Mouse (Mus musculus): ENCODE measurements around the gene Acoxl.

The Acoxl gene

DNA sequence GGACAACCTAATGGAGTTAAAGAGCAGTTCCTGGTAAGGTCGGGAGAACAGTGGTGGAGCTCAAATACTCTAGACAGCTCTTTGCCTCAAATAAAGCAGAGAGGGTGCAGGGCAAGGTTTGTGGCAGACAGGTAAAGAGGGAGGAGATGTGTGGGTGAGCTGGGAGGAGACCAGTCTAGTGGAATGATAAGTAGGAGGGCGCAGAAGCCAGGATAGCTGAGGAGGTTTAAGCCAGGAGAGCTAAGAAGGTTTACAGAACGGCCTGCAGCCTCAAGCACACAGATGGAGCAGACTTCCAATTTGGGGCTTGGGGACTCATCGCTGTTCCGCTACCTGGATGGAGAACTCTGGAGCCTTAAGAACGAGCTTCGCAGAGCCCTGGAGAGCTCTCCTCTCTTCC lies at the start of gene Acoxl:
Gene Acoxl (plus strand): TSS at position 301 of the 400 bp plus-strand sequence.
- DNase-seq (ENCODE audit: low spot score in 2 of 2), result no peak

DNA sequence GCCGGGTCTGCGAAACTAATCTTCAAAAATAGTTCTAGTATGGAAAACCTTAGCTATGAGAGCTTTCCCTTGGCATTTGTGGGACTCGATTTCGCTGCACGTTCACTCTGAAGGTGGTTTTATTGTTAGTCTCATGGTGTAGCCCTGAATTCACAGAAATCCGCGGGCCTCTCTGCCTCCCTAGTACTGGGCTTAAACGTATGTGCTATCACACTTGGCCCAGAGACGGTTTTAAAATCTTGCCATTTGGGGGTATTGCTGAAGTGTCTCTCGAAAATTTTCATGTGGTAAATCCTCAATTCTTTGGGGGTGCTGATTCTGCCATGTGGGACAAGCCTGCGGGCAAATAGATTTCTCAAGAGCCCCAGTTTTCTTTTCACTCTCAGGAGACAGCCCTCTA lies 49.5 kb upstream of the Acoxl start:
- no peak for DNase-seq (ENCODE audit: low spot score in 2 of 2)

DNA sequence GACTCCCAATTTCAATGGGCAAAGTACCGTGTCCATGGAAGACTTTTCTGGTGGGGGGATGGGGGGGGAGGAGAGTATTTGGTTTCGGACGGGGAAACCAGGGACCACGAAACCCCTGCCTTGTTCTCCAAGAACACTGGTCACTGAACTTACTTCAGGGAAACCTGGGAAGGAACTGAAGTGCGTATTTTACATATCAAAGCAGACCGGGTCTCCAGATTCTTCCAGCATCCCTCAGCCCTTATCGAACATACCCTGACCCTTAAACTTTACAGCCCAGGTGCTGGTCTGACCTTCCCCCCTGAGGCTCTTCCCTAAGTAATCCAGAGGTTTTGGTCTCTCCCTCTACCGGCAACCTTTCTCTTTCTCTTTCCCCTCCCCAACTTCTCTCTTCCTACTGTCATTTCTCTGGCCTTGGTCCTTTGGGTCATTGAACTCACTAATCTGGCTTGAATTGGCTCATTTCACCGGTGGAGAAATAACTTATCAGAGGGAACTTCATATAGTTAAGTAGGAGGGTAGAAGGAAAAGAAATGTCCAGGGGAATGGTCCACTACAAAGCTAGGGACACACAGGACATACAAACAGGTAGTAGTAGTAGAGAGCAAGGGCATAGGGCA lies 48.9 kb upstream of the Acoxl start:
- DNase-seq (ENCODE audit: low spot score in 2 of 2), result no peak

DNA sequence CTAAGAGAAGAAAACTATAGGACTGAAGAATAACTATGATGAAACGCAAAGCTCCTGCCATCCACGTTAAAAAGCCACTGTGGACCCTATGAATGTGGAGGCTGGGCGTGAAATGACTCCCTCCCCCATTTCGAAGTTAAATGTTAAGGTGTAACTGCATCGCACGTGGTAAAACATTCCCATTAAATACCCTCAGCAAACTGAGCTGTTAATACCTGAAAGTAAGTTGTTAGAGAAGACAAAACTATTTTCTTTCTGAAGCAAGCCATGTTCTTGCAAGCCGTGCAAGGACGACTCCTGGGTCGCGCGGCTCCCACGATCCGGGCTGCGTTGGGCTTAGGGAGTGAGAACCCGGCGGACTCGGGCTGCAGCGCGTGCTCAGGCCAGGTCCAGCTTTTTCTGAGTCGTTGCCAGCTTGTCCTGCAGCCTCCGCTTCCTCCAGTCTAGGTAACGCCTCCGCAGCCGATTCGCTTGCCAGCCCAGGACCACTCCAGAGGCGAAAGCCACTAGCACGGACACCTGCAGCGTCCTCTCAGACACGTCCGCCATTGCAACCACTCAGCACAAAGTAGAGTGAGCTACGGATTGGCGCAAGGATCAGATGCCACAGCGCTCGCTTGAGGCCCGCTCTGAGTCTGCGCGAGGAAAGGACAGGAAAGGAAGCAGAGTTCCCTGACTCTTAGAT lies 46.6 kb upstream of the Acoxl start, which contains the start of gene Mtln:
Gene Mtln (minus strand): TSS at position 570 of the 685 bp plus-strand sequence.
- DNase-seq (ENCODE audit: low spot score in 2 of 2), result peak; percentile 95

DNA sequence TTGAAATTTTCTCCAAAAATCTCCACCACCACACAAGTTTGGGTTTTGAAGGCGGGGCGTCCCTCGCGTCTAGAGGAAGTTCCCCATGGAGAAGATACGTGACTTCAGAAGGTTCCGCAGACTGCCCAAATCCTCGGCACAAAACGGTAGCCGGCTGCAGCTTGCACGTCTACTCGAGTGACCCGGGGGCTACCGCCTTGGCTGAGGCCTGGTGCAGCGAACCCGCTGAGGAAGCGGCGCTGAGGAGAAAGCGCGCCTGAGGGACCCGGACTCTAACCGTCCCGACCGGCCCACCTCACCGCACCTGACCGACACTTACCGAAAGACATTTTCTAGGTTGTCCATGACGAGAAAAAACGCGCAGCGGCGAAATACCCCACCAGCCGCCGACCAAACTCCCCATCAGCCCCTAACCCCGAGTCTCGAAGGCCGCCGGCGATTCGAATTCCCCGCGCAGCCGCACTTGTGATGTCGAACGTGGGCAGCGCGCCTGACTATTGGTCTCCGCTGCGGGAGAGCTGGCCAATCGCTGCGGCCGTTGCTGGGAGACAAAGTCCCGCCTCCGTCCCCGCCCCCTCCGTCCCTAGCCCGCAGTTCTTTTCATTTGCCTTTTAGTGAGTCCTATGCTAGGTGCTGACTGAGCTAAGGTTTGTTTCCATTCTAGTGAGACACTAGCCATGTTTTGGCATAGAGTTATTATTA lies 7.1 kb upstream of the Acoxl start, which contains the start of gene Bub1:
Gene Bub1 (minus strand): TSS at position 465 of the 702 bp plus-strand sequence.
- peak; percentile 90 to 93 for DNase-seq (ENCODE audit: low spot score in 2 of 2)

DNA sequence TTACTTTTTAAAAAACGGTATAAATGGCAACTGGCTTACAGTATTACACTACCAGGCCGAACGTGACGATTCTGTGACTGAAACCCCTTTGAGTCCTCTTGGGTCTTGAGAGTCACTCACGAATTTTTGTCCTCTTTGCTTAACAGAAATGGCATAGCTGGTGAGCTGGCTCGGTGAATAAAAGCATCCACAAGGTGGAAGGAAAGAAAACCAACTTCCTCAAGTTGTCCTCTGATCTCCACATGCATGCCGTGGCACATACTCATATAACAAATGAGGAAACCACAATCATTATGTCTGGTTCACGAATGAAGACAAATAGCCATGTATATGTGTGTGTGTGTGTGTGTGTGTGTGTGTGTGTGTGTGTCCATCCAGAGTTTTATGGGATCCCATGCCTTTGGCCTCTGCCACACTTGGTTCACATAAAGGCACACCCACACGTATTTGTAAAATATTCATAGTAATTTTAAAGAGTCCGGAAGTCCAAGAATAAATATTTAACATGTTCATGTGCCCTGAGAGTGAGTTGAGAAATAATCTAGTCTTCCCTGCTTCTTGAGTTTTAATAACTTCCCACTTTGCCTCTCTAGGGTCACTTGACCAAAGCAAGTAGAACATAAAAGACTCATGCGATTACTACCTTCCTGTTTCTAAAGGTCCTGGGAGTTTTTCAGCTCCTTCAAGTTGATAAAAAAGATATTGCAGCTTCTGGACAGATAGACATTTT lies 6.4 kb upstream of the Acoxl start:
- no peak for DNase-seq (ENCODE audit: low spot score in 2 of 2)

DNA sequence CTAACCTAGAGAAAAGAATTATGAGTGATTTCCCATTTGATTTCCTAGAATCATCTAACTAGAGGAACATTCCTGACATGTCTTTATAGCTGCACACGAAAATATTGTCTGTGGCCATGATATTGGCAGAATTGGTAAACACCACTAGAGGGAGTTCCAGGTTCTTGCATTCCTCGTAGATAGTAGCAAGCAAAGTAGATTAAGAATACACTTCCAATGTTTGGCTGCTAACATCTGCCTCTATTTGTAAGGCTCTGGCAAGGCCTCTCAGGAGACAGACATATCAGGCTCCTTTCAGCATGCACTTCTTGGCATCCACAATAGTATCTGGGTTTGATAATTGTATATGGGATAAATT lies 5.9 kb upstream of the Acoxl start:
- DNase-seq (ENCODE audit: low spot score in 2 of 2), result peak in 1 of 2 experiments; percentile 2

DNA sequence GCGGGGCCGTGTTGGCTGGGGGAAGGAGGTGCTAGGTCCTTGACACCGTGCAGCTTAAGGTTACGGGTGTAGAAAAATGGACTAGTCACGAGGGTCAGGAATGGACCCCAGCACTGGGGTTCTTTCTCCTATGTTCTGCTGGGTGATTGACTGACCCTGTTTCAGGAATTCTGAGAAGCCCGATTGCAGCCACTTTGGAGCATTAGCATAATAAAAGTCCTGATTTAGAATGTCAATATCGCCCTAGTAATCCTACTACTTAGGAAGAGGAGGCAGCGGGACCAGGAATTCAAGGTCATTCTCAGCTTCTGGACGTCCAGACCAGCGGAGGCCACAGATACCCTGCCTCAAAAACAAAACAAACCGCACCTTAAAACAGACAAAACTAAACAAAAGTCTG lies 749 bp downstream of the Acoxl start:
- DNase-seq (ENCODE audit: low spot score in 2 of 2), result no peak

DNA sequence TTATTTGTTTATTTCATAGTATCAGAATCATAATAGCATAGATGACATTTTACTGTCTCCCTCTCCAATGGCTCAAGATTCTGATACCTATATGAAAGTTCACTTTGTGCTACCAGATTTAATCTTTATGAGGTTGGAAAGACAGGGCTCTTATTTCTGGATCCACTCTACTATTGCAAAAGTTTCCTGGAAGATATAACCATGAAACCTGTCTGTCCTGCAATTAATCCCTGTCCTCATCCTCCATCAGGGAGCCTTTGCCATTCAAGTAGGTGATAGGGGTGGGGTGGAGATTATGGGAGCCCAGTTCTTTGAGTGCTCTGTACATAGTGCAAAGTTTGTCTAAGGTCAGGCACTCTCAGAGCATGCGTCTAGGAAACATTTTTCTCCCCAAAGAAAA lies 2.7 kb downstream of the Acoxl start:
- no peak for DNase-seq (ENCODE audit: low spot score in 2 of 2)

DNA sequence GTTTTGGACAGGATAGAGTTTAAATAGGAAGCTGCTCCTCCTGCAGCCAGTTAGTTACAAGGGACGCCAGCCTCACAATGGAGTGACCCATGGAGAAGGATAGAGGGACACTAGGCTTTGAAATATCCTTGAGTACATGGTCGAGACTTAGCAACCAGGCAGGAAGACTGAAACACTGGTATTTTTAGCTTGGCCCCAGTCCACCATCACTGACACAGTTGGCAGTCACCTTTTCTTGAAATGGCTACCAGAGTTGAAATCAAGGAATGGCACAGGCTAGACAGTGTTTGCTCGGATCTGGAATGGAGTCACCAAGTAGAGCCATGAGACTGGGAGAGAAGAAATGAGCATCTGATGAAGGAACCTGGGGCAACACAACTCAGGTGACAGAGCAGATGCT lies 3.7 kb downstream of the Acoxl start:
- DNase-seq (ENCODE audit: low spot score in 2 of 2), result no peak

DNA sequence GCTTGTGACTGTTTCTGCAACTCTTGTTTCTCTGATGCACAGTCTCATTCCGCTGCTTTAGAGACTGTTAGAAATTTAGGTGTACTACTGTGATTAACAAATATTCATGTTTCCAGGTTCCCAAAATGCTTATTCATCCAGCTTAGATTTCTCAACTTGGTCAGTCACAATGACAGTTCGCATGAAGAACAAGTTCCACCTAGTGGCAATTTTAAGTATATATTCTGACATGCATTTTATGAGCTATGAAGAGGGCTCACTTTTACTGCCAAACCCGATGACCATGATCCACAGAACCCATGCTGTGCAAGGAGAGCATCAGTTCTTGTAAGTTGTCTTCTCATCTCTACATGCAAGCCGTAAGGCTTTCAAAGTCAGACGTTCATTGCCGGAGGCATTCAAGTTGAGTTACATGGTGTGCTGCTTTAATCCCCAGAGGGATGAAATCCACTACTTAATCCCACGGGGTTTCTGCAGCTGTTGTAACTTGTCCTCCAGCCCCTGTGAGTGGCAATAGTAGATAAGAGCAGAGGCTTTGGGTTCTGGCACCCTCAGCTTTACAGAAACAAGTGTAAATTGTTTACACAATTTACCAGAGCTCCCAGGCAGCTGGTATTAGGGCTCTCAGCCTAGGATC lies 6.8 kb downstream of the Acoxl start:
- peak in 1 of 2 experiments; percentile 4 for DNase-seq (ENCODE audit: low spot score in 2 of 2)

DNA sequence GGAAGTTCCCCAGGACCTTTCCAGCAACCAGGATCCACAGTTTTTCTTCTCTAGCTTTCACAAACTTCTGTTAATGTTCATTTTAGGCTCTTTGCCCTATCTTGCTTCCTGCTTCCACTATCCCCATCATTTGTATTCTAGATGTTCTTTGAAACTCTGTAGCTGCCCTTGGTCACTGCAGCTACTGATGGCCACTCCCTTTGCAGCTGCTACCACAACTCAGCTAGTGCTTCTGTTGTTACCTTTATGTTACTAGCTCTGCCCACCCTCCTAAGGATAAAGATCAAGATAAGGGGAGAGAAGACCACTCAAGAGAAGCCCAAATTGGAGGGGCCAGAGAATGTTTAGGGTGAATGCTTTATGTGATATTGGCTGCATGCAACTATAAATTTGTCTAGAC lies 7.3 kb downstream of the Acoxl start:
- no peak for DNase-seq (ENCODE audit: low spot score in 2 of 2)

DNA sequence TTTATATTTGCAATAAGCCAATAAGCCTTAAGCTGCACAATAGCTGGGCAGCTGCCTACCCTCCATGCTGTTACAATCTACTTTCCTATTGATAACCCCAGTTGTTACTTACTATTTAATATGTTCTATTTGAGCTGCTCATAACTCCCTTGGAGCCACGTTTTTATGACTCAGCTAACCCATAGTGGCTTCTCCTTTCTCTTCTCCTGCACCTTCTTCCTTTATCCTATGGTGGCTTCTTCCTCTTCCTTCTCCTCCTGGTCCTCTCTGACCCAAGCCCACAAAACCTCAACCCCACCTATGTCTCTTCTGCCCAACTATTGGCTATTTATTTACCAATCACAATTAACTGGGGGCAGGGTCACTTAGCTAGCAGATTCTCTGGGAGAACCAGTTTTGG lies 7.9 kb downstream of the Acoxl start:
- no peak for DNase-seq (ENCODE audit: low spot score in 2 of 2)

DNA sequence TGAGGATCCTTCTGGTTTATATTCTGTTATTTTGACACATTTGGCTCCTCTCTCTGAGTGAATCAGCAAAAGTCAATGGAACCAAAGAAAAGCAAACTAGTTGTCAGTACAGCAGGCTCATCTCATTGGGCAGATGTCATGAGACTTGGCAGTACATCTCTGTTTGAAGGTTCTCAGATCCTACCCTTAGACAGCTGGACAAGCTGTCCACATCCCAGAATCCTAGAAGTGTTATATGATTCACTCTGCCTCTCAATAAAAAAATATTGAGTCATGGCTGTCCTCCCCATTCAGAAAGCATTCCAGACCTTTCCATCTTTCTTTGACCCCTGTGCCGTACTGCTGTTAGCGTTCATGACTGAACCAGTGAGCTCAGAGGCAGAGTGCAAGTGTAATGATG lies 11.7 kb downstream of the Acoxl start:
- no peak for DNase-seq (ENCODE audit: low spot score in 2 of 2)

DNA sequence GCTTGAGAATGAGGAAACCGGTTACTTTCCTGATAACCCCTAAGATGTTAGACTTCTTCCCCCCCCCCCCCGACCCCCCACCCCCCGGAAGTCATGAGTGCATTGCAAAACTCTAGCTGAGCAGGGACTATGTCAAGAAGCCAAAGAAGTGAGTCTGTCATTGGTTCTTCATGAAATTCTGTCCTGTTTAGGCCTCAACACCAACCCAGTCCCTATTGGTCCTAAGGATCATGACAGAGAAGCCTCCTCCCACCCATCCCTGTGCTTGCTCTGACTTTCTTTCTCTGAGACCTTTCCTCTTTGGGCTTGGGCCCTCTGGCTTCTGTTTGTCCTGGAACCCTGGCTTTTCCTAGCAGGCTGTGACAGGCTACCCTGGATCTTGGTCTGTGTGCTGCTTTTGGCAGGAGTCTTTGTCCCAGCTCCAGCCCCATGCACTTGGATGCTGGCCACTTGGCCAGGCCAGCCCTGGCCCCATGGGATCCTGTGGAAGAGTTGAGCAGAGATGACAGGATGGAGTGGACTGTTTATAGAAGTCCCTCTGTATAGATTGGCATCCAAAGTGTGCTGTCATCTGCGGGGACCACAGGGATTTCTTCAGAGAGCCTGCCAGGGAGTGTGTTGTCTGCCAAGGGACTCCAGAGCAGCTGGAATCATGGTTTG lies 15.8 kb downstream of the Acoxl start:
- peak; percentile 10 to 22 for DNase-seq (ENCODE audit: low spot score in 2 of 2)

DNA sequence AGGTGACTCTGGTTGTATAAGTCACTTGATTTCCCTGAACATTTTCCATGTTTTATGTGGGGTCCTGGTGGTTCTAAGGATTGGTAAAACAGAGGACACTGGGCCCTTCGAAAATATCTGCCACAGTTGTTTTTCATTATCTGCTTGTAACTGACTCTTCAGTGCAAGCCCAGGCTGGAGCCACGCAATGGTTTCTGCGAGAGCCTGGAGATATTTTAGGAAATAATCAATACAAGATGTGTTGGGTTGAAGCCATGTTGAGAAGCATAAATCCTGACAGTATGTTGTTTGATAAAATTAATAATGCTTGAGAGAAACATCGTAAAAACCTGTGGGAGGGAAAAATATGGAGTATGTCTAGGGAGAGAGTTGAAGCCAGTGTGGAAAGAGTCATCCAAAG lies 25.7 kb downstream of the Acoxl start:
- no peak for DNase-seq (ENCODE audit: low spot score in 2 of 2)

DNA sequence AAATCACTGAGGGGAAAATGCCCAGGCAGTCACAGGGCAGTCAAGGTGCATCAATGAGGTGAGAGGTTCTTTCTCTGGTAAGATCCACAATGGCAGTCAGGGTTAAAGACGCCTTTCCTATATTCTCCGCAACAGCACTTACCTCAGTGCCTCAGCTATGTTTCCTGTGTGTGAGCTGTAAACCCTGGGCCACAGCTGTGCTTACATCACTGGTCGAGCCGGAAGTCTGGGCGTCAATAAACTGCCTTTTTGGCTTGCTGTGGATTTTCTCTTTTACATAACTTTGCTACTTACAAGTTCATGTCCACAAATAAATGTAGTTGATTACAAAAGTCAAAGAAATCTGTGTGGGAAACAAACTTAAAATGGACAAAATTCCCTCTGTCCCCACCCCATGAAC lies 42.4 kb downstream of the Acoxl start:
- DNase-seq (ENCODE audit: low spot score in 2 of 2), result no peak

DNA sequence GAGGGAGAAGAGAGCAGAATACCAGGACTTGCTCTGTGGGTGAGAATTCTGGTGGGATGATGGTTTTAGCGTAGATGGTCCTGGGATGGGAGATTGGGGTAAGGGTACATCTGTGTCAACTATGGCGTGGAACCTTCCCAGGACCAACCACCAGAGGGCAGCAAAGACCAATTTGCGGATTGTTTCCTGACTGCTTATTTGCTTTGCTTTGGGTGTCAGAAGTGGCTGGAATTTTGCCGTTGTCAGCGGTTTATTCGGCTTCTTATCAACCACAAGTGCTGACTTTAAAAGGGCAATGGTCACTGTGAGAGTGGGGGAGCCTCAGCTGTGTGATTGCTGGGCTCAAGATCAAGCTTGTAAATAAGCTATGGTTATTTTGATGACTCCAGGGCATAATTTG lies 50.8 kb downstream of the Acoxl start:
- DNase-seq (ENCODE audit: low spot score in 2 of 2), result peak; percentile 93

DNA sequence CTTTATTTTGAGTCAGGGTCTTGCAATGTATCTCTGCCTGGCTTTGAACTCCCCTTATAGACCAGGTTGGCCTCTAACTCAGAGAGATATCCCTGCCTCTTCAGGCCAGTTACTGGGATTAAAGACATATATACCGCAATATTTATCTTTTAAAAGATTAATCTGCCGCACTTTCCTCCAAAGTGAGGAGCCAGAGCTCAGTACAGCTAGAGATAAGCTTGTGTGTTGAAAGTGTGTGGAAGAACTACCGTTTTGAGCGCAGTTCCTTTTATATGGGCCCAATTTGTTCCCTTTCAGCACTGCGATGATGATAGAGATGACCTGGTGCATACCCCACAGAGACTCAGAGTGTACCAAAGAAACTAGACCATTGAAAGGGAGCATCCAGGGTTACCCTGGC lies 51.3 kb downstream of the Acoxl start:
- no peak for DNase-seq (ENCODE audit: low spot score in 2 of 2)

DNA sequence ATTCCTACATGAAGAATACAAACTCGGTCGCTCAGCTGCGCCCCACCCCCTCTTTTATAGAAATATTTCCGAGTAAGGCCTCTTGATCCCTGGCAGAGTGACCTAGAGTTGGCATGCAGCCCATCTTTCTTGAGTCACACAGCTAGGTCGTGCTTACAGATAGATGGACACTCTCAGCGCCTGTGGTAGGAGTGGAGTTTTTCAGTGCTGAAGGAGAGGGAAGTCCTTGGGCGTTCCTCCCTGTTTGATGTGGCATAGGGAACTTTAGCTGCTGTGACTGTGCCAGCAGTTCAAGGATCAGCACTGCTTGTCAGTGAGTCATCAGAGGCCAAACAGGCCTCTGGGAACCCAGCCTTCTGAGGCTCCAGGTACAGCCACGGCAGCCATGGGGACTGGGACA lies 51.9 kb downstream of the Acoxl start:
- DNase-seq (ENCODE audit: low spot score in 2 of 2), result no peak

DNA sequence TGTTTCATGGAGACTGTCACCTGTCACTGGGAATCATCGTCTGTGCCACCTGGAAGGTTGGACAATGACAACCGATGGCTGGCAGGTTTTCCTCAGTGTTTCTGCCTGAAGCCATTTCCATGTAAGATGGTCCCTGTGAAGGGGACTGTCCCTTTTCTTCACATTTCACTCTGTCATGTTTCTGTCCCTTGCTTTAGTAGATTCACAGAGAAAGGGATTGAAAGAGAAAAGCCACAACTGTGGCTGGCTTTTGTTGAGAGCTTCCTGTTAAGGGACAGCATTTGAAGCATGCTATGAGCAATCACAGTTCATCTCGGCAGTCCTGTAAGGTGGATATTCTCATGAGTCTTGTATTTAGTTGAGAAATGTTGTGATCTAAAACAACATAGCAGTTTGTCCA lies 52.4 kb downstream of the Acoxl start:
- no peak for DNase-seq (ENCODE audit: low spot score in 2 of 2)

Data from right cerebral cortex, adult 2 months (tissue).